Mouse (Mus musculus) thymus, adult 2 months (tissue): ENCODE results near the gene Maf. TPM values are rescaled to one million over a fixed set of nuclear protein-coding genes. Genes with fewer than 3 reads are reported as not detected.

Experiments used
- DNase-seq: peaks from one replicate; pipeline ENCODE4 v3.0.0; 2021
- H3K27ac ChIP-seq: fragments of 200-500 bp; 2 replicates; pipeline ENCODE4 v1.5.1; 2012; ENCODE audit warnings: low read length, control low read depth; ENCODE audit not compliant: control insufficient read depth, insufficient read depth
- H3K27me3 ChIP-seq: fragments of 200-500 bp; 2 replicates; pipeline ENCODE4 v1.6.1; 2012; ENCODE audit warnings: mild to moderate bottlenecking, low read length, moderate library complexity, mixed read lengths; ENCODE audit not compliant: control insufficient read depth, insufficient read depth
- H3K36me3 ChIP-seq: fragments of 200-500 bp; 2 replicates; pipeline ENCODE4 v1.6.1; 2012; ENCODE audit warnings: mild to moderate bottlenecking, low read length, moderate library complexity; ENCODE audit not compliant: control insufficient read depth, insufficient read depth
- H3K4me1 ChIP-seq: fragments of 200-500 bp; replicated peaks from 2 replicates; pipeline ENCODE4 v1.6.1; 2012; ENCODE audit warnings: low read length; ENCODE audit not compliant: control insufficient read depth, insufficient read depth
- H3K4me3 ChIP-seq: fragments of 200-500 bp; 2 replicates; pipeline ENCODE4 v1.5.1; 2012; ENCODE audit warnings: mild to moderate bottlenecking, low read length, control low read depth, moderate library complexity; ENCODE audit not compliant: control insufficient read depth, insufficient read depth
- CTCF ChIP-seq: fragments of 200-500 bp; IDR thresholded peaks from 2 replicates; pipeline ENCODE4 v1.5.1; 2012; ENCODE audit warnings: mild to moderate bottlenecking, control low read depth, low read length, moderate library complexity, borderline replicate concordance; ENCODE audit not compliant: control insufficient read depth, poor library complexity, insufficient read depth; ENCODE audit errors: extremely low read depth
- POLR2A ChIP-seq: fragments of 200-500 bp; IDR thresholded peaks from 2 replicates; pipeline ENCODE4 v1.6.1; 2012; ENCODE audit warnings: mild to moderate bottlenecking, low read length, control low read depth, moderate library complexity; ENCODE audit not compliant: control insufficient read depth, poor library complexity, insufficient read depth; ENCODE audit errors: extremely low read depth
- WGBS: fragments of 180-500 bp; shearing (Covaris S2); methylation state at CpG from one replicate; pipeline ENCODE4 v1.1.7; 2018; 5-methylcytosine and 5-hydroxymethylcytosine counted together
- polyA plus RNA-seq: library from polyadenylated mRNA; depleted of rRNA; stranded (reverse); fragments of >200 nt; gene quantifications from 2 replicates; pipeline ENCODE4 v1.2.3, GENCODE M21; 2012

The Maf gene
- polyA plus RNA-seq, 1 experiment, result 4.4 TPM

- TF ChIP-seq CTCF (no peak), POLR2A (no peak)
- Histone ChIP-seq H3K4me1 (no peaks in the 10 kb centered on the region), H3K36me3 (no peaks in the 10 kb centered on the region), H3K27ac (no peak overlapping the region), H3K27me3 (no peaks in the 10 kb centered on the region), H3K4me3 (no peak overlapping the region)
- no peak for DNase-seq
- WGBS, result 95% methylated on average over 1 of the region's 1 CpGs
Measured at GRCm38 (mm10) chr8:115645139-115645538, 62.5 kb downstream of the Maf start.

GRCm38 (mm10) chr8:115641936-115642335 lies 65.7 kb downstream of the Maf start:
- DNase-seq, result no peak
- 96% methylated on average over 5 of the region's 5 CpGs for WGBS
- no peaks in the 10 kb centered on the region for H3K36me3 ChIP-seq
- H3K27ac ChIP-seq, result no peak overlapping the region
- TF ChIP-seq CTCF, result no peak
- no peak for TF ChIP-seq POLR2A
- no peak overlapping the region for H3K4me3 ChIP-seq
- no peaks in the 10 kb centered on the region for H3K27me3 ChIP-seq
- no peaks in the 10 kb centered on the region for H3K4me1 ChIP-seq

DNA sequence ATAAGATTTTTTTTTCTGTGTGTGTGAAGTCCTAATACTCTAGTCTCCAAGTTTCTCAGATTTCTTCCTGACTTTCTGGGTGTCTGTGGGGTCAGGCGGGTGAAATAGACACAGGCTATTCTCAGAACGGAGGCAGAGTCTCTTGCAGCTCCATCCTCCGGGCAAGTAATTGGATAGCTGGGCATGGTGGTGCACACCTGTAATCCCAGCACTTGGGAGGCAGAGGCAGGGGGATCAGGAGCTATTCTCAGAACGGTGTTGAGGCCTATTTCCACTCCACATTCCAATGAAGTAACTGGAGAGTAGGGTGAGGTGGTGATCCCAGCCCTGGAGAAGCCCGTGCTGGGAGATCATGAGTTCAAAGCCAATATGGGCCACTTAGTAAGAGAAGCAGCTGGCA lies 67.6 kb downstream of the Maf start:
- H3K27ac ChIP-seq, result no peak overlapping the region
- H3K27me3 ChIP-seq, result no peaks in the 10 kb centered on the region
- no peaks in the 10 kb centered on the region for H3K4me1 ChIP-seq
- 94% methylated on average over 5 of the region's 5 CpGs for WGBS
- no peak for DNase-seq
- no peak overlapping the region for H3K4me3 ChIP-seq
- H3K36me3 ChIP-seq, result no peaks in the 10 kb centered on the region
- TF ChIP-seq POLR2A (no peak), CTCF (no peak)

GRCm38 (mm10) chr8:115636751-115637150 lies 70.8 kb downstream of the Maf start:
- Histone ChIP-seq H3K27ac (no peak overlapping the region), H3K4me1 (no peaks in the 10 kb centered on the region), H3K4me3 (no peak overlapping the region), H3K36me3 (no peaks in the 10 kb centered on the region), H3K27me3 (no peaks in the 10 kb centered on the region)
- DNase-seq, result no peak
- TF ChIP-seq CTCF (no peak), POLR2A (no peak)
- 95% methylated on average over 6 of the region's 6 CpGs for WGBS
